Mouse (Mus musculus): ENCODE measurements at regions not wholly inside any gene's neighbourhood (a gene's known extent, or its start where the extent isn't known, plus 50 kb on each side); places are given as distances from the start of the nearest gene placed in this dataset.
A peak's percentile ranks its signal among the peaks of the same experiment; 100 is the strongest.

GRCm38 (mm10) chr9:61657996-61658395 is 256.3 kb downstream of the Rplp1 start:
- H3K27me3 ChIP-seq, result no peaks in the 10 kb centered on the region
- 88% methylated on average over 8 of the region's 8 CpGs for WGBS
- H3K9ac ChIP-seq, result no peak overlapping the region
- H3K4me3 ChIP-seq, result no peak overlapping the region
- no peak overlapping the region for H3K4me2 ChIP-seq
- ATAC-seq (ENCODE audit: insufficient number of reproducible peaks, insufficient read depth, low FRiP score, low TSS enrichment, low read depth), result no peak
- H3K36me3 ChIP-seq, result no peaks in the 10 kb centered on the region
- no peaks in the 10 kb centered on the region for H3K9me3 ChIP-seq
- no peak overlapping the region for H3K27ac ChIP-seq
- H3K4me1 ChIP-seq, result no peaks in the 10 kb centered on the region

- no peak overlapping the region for H3K4me2 ChIP-seq
- WGBS, result 74% methylated on average over 9 of the region's 9 CpGs
- H3K27me3 ChIP-seq, result no peaks in the 10 kb centered on the region
- H3K9ac ChIP-seq, result no peak overlapping the region
- no peaks in the 10 kb centered on the region for H3K9me3 ChIP-seq
- ATAC-seq (ENCODE audit: insufficient number of reproducible peaks, insufficient read depth, low FRiP score, low TSS enrichment, low read depth), result no peak
- no peak overlapping the region for H3K27ac ChIP-seq
- H3K36me3 ChIP-seq, result no peaks in the 10 kb centered on the region
- H3K4me3 ChIP-seq, result no peak overlapping the region
- no peaks in the 10 kb centered on the region for H3K4me1 ChIP-seq
Measured at GRCm38 (mm10) chr9:61655433-61655981, 258.8 kb downstream of the Rplp1 start.

DNA sequence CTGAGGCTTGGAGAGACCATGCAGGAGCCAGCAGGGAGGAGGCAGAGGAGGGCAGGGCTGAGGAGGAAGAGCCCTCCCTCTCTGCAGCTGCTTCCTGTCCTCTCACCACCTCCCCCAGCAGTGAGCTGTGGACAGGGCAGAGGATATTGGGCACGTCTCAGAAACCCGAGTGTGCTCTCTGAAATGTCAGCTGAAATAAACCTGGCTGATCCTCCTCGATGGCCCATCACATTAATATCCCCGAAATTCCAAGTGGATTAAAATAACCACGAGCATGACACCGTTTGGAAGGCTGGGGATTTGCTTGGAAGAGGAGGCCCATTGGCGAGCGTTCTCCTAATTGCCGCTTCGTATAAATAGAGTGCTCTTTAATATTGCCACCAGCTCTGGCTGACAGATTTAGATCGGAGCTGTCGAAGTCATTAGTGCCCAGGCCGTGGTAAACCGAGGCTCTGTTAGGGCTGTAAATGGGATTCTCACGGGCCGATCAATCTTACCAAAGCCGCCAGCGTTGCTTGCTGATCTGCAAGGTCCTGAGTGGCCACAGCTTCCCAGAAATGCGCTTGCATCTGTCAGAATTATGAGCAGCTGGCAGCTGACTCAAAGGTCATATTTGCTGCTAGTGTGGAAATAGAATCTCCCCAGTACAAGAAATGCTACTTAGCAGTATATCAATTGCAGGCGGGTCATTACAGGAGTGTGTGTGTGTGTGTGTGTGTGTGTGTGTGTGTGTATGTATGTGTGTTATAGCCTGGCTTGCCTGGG is 268.5 kb downstream of the Rplp1 start:
- Histone ChIP-seq H3K9me3 (peaks cover 4% of the 10 kb centered on the region), H3K4me2 (no peak overlapping the region), H3K4me1 (peaks cover 20% of the 10 kb centered on the region), H3K27ac (peak overlapping the region; percentile 22; the same call in 1 of the 2 replicates), H3K4me3 (no peak overlapping the region), H3K9ac (no peak overlapping the region), H3K27me3 (no peaks in the 10 kb centered on the region), H3K36me3 (no peaks in the 10 kb centered on the region)
- WGBS, result 43% methylated on average over 20 of the region's 20 CpGs
- ATAC-seq (ENCODE audit: insufficient number of reproducible peaks, insufficient read depth, low FRiP score, low TSS enrichment, low read depth), result no peak

DNA sequence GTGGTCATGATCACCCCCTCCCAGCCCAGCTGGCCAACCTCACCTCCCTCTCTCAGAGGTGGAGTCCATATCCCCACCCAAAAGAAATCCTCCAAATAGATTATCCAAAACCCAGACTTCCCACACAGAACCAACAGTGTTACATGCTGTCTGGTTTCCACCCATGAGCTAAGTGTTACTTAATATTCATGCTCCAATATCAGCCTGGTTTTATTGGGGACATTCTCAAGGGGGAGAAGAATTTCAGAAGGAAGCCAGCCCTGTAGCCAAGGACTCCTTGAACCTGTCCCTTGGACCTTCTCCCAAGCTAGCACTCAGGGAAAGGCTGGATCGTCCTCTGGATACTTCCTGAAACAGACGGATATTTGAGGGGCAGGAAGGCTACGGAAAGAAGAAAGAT is 268.6 kb downstream of the Tle3 start:
- Histone ChIP-seq H3K4me3 (no peak overlapping the region), H3K4me2 (no peak overlapping the region), H3K9ac (no peak overlapping the region), H3K27ac (no peak overlapping the region), H3K9me3 (peaks cover 4% of the 10 kb centered on the region), H3K36me3 (no peaks in the 10 kb centered on the region), H3K4me1 (peaks cover 12% of the 10 kb centered on the region), H3K27me3 (peaks cover 19% of the 10 kb centered on the region)
- ATAC-seq (ENCODE audit: insufficient number of reproducible peaks, insufficient read depth, low FRiP score, low TSS enrichment, low read depth), result no peak
- 92% methylated on average over 3 of the region's 3 CpGs for WGBS

DNA sequence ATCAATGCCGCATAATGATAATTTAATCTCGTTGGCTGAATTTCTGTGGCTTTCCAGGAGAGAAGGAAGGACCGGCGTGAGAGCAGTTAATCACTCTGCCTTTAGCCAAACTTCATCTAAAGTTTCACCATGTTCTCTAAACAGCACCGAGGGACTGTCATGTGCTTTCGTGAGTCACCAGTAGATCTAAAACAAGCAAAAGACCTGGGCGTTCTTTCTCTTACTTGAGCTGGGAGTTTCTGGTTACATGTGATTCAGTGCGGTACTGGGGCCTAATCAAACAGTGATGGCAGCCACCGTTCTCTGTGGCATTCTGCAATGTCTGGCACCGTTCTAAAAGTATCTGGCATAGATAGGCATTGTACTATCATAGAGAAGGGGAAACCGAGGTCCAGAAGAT is 266.7 kb downstream of the Tle3 start:
- 67% methylated on average over 11 of the region's 11 CpGs for whole genome bisulfite sequencing
- no peak for ATAC-seq (ENCODE audit: insufficient number of reproducible peaks, insufficient read depth, low FRiP score, low TSS enrichment, low read depth)
- H3K4me1 ChIP-seq, result peaks cover 10% of the 10 kb centered on the region

DNA sequence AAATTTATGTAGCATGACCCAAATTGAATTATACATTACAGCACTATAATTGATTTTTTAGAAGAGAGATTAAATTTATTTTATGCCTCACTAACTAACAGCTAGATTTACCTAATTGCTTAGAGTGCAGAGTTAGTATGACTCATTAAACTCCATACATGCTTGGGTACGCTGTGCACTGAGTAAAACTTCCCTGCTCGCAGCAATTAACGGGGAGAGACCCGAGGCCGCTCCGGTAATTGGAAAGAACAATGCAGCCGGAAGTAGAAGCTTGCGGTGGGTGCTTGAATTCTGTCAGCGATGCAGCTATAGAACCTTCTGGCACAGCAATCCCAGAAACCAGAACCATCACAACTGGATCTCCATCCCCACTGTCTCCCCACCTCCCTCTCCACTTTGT is 261.8 kb downstream of the Tle3 start:
- Histone ChIP-seq H3K27me3 (peaks cover 32% of the 10 kb centered on the region), H3K4me3 (no peak overlapping the region), H3K9me3 (no peaks in the 10 kb centered on the region), H3K36me3 (no peaks in the 10 kb centered on the region), H3K27ac (no peak overlapping the region), H3K4me2 (no peak overlapping the region), H3K9ac (no peak overlapping the region), H3K4me1 (peaks cover 4% of the 10 kb centered on the region; the same call in 1 of the 2 replicates)
- 42% methylated on average over 9 of the region's 9 CpGs for WGBS
- ATAC-seq (ENCODE audit: insufficient number of reproducible peaks, insufficient read depth, low FRiP score, low TSS enrichment, low read depth), result 0 out of 2 replicates have a peak, but pooled peaks have one; percentile 43

More for the DNA sequence above, 266.7 kb downstream of the Tle3 start:
- no peak overlapping the region for H3K27ac ChIP-seq
- no peak overlapping the region for H3K4me3 ChIP-seq
- peaks cover 4% of the 10 kb centered on the region for H3K9me3 ChIP-seq
- peaks cover 24% of the 10 kb centered on the region for H3K27me3 ChIP-seq
- no peaks in the 10 kb centered on the region for H3K36me3 ChIP-seq
- H3K9ac ChIP-seq, result no peak overlapping the region
- H3K4me2 ChIP-seq, result no peak overlapping the region

- 93% methylated on average over 3 of the region's 3 CpGs for WGBS
Measured at GRCm38 (mm10) chr9:61632602-61633001, 260.4 kb downstream of the Tle3 start.

DNA sequence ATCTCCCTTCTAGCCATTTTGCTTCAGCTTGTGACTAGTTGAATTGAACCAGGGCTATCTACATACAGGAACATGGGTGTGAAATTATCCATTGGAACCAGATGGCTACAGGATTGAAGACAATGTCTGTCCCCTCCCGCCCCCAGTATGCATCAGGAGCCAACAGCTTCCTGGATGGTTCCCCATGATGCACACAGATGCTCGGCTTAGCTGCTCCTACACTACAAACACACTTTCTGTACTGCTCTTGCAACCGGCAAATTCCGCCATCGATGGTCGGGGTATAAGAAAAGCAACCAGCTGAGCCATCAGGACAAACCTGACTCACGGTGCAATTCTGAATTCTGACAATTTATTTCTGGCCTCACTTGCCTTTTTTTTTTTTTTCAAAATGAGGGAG is 258.9 kb downstream of the Tle3 start:
- Histone ChIP-seq H3K4me2 (no peak overlapping the region), H3K9me3 (no peaks in the 10 kb centered on the region), H3K4me3 (no peak overlapping the region), H3K27ac (no peak overlapping the region), H3K27me3 (peaks cover 24% of the 10 kb centered on the region), H3K36me3 (no peaks in the 10 kb centered on the region), H3K9ac (no peak overlapping the region), H3K4me1 (peaks cover 8% of the 10 kb centered on the region; the same call in 1 of the 2 replicates)
- 64% methylated on average over 7 of the region's 7 CpGs for WGBS
- no peak for ATAC-seq (ENCODE audit: insufficient number of reproducible peaks, insufficient read depth, low FRiP score, low TSS enrichment, low read depth)

More at GRCm38 (mm10) chr9:61632602-61633001, 260.4 kb downstream of the Tle3 start:
- peaks cover 8% of the 10 kb centered on the region; the same call in 1 of the 2 replicates for H3K4me1 ChIP-seq
- H3K27me3 ChIP-seq, result peaks cover 30% of the 10 kb centered on the region
- H3K9ac ChIP-seq, result no peak overlapping the region
- H3K9me3 ChIP-seq, result no peaks in the 10 kb centered on the region
- no peak for ATAC-seq (ENCODE audit: insufficient number of reproducible peaks, insufficient read depth, low FRiP score, low TSS enrichment, low read depth)
- no peaks in the 10 kb centered on the region for H3K36me3 ChIP-seq
- H3K4me3 ChIP-seq, result no peak overlapping the region
- no peak overlapping the region for H3K27ac ChIP-seq
- H3K4me2 ChIP-seq, result no peak overlapping the region

GRCm38 (mm10) chr9:61627801-61628574 is 255.8 kb downstream of the Tle3 start:
- 74% methylated on average over 6 of the region's 6 CpGs for WGBS
- ATAC-seq (ENCODE audit: insufficient number of reproducible peaks, insufficient read depth, low FRiP score, low TSS enrichment, low read depth), result no peak
- no peaks in the 10 kb centered on the region for H3K9me3 ChIP-seq
- H3K4me1 ChIP-seq, result peaks cover 16% of the 10 kb centered on the region; the same call in 1 of the 2 replicates
- no peak overlapping the region for H3K27ac ChIP-seq
- peaks cover 27% of the 10 kb centered on the region for H3K27me3 ChIP-seq
- H3K9ac ChIP-seq, result no peak overlapping the region
- no peak overlapping the region for H3K4me3 ChIP-seq
- no peak overlapping the region for H3K4me2 ChIP-seq
- H3K36me3 ChIP-seq, result no peaks in the 10 kb centered on the region

GRCm38 (mm10) chr9:61622933-61623332 is 250.8 kb downstream of the Tle3 start:
- ATAC-seq (ENCODE audit: insufficient number of reproducible peaks, insufficient read depth, low FRiP score, low TSS enrichment, low read depth), result no peak
- H3K27me3 ChIP-seq, result peaks cover 42% of the 10 kb centered on the region
- no peaks in the 10 kb centered on the region for H3K36me3 ChIP-seq
- no peak overlapping the region for H3K27ac ChIP-seq
- H3K4me3 ChIP-seq, result no peak overlapping the region
- 55% methylated on average over 7 of the region's 7 CpGs for WGBS
- no peaks in the 10 kb centered on the region for H3K9me3 ChIP-seq
- H3K9ac ChIP-seq, result no peak overlapping the region
- peaks cover 53% of the 10 kb centered on the region for H3K4me1 ChIP-seq
- no peak overlapping the region for H3K4me2 ChIP-seq

GRCm38 (mm10) chr9:61621939-61622338 is 249.8 kb downstream of the Tle3 start:
- H3K4me2 ChIP-seq, result no peak overlapping the region
- H3K27ac ChIP-seq, result no peak overlapping the region
- no peak overlapping the region for H3K4me3 ChIP-seq
- H3K9ac ChIP-seq, result no peak overlapping the region
- ATAC-seq (ENCODE audit: insufficient number of reproducible peaks, insufficient read depth, low FRiP score, low TSS enrichment, low read depth), result no peak
- 72% methylated on average over 5 of the region's 5 CpGs for WGBS
- peaks cover 52% of the 10 kb centered on the region for H3K4me1 ChIP-seq
- peaks cover 44% of the 10 kb centered on the region for H3K27me3 ChIP-seq
- no peaks in the 10 kb centered on the region for H3K36me3 ChIP-seq
- H3K9me3 ChIP-seq, result no peaks in the 10 kb centered on the region
